Mouse (Mus musculus) spleen, adult 2 months (tissue): ENCODE measurements around the gene Vps25. TPM values are rescaled to one million over a fixed set of nuclear protein-coding genes. Genes with fewer than 3 reads are reported as not detected.
A peak's percentile ranks its signal among the peaks of the same experiment; 100 is the strongest.

Experiments
- DNase-seq, 2 experiments: peaks; one replicate each; pipeline versions ENCODE4 v3.0.0 to v3.0.0-alpha.2; 2012 to 2021; ENCODE audit warnings: low spot score in 2 of 2, low read depth in 1 of 2
- H3K27ac ChIP-seq: fragments of 200-500 bp; 2 replicates; pipeline ENCODE4 v1.5.1; 2012; ENCODE audit warnings: low read length, inconsistent platforms; ENCODE audit not compliant: insufficient read depth
- H3K27me3 ChIP-seq: fragments of 200-500 bp; 2 replicates; pipeline ENCODE4 v1.6.1; 2012; ENCODE audit warnings: mild to moderate bottlenecking, moderate library complexity, low read length, inconsistent platforms; ENCODE audit not compliant: control insufficient read depth, insufficient read depth
- H3K36me3 ChIP-seq: fragments of 200-500 bp; 2 replicates; pipeline ENCODE4 v1.6.1; 2012; ENCODE audit warnings: mild to moderate bottlenecking, low read length, inconsistent platforms; ENCODE audit not compliant: control insufficient read depth, insufficient read depth
- H3K4me1 ChIP-seq: fragments of 200-500 bp; 2 replicates; pipeline ENCODE4 v1.6.1; 2011; ENCODE audit warnings: inconsistent platforms; ENCODE audit not compliant: control insufficient read depth, insufficient read depth, insufficient read length
- H3K4me3 ChIP-seq: fragments of 200-500 bp; 2 replicates; pipeline ENCODE4 v1.5.1; 2011; ENCODE audit warnings: mild to moderate bottlenecking, inconsistent platforms; ENCODE audit not compliant: insufficient read depth, insufficient read length; ENCODE audit errors: extremely low read depth
- CTCF ChIP-seq: fragments of 200-500 bp; IDR thresholded peaks from 2 replicates; pipeline ENCODE4 v1.5.1; 2011; ENCODE audit warnings: mild to moderate bottlenecking, inconsistent platforms; ENCODE audit not compliant: insufficient read depth, insufficient read length, insufficient replicate concordance; ENCODE audit errors: extremely low read depth
- POLR2A ChIP-seq: fragments of 200-500 bp; IDR thresholded peaks from 2 replicates; pipeline ENCODE4 v1.6.1; 2011; ENCODE audit warnings: low read depth, low read length, inconsistent platforms
- WGBS: fragments of 180-500 bp; shearing (Covaris S2); methylation state at CpG from one replicate; pipeline ENCODE4 v1.1.7; 2018; 5-methylcytosine and 5-hydroxymethylcytosine counted together
- polyA plus RNA-seq: library from polyadenylated mRNA; depleted of rRNA; stranded (reverse); fragments of >200 nt; gene quantifications from 2 replicates; pipeline ENCODE4 v1.2.3, GENCODE M21; 2012; rRNA removed

Vps25 gene
- polyA plus RNA-seq, result 56.3 and 62.2 TPM in 2 replicates

DNA sequence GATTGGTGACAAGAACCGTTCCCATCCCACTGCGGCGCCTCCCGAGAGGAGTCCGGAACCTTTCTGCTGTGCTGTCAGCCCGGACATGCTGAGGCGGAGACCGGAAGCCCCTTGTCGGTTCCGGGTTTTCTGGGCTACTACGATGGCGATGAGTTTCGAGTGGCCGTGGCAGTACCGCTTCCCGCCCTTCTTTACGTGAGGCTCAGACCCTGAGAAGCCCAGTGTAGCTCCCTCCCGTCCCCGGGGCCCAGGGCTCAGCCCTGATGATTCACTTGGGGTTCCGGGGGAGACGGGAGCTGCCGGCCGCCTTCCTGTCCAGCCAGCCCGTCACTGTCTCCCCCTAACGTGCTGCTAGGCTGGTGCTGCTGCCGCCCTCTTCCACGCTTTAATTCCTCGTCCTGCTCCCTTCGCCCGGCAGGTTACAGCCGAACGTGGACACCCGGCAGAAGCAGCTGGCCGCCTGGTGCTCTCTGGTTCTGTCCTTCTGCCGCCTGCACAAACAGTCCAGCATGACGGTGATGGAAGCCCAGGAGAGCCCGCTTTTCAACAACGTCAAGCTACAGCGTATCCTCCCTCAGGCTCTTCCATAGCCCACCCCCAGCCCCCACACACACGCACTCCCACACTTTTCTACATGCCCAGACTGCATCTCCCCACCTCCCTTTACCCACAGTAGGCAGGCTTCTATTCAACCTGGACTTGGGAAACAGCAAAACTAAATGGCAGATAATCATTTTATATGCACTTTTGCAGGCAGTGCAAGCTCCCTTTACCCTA, at the start of gene Vps25:
Gene Vps25, plus strand, starts transcription at position 95 of the 777 bp plus-strand sequence.
- peak; percentile 75 to 82 for DNase-seq
- Histone ChIP-seq H3K4me3 (peak within 1 kb of the TSS; percentile 85), H3K36me3 (peaks cover 9% of the 10 kb centered on the region), H3K4me1 (peaks cover 3% of the 10 kb centered on the region), H3K27me3 (no peaks in the 10 kb centered on the region), H3K27ac (peak within 1 kb of the TSS; percentile 88)
- TF ChIP-seq POLR2A, result peak; percentile 88
- no peak for TF ChIP-seq CTCF
- WGBS, result 1% methylated on average over 40 of the region's 40 CpGs

GRCm38 (mm10) chr11:101211970-101212369, 41.5 kb upstream of the Vps25 start:
- peak in 1 of 2 experiments; percentile 55 for DNase-seq
- H3K36me3 ChIP-seq, result peaks cover 40% of the 10 kb centered on the region
- H3K4me1 ChIP-seq, result no peaks in the 10 kb centered on the region
- no peak overlapping the region for H3K27ac ChIP-seq
- H3K4me3 ChIP-seq, result no peak overlapping the region
- WGBS, result 56% methylated on average over 3 of the region's 3 CpGs
- H3K27me3 ChIP-seq, result no peaks in the 10 kb centered on the region
- TF ChIP-seq POLR2A (no peak), CTCF (no peak)

GRCm38 (mm10) chr11:101216936-101217335, 36.6 kb upstream of the Vps25 start:
- no peak for DNase-seq
- Histone ChIP-seq H3K4me1 (peaks cover 2% of the 10 kb centered on the region; the same call in 1 of the 2 replicates), H3K36me3 (peaks cover 31% of the 10 kb centered on the region), H3K27ac (no peak overlapping the region), H3K27me3 (no peaks in the 10 kb centered on the region), H3K4me3 (no peak overlapping the region)
- 92% methylated on average over 5 of the region's 5 CpGs for WGBS
- TF ChIP-seq CTCF (no peak), POLR2A (no peak)

- peaks cover 27% of the 10 kb centered on the region for H3K36me3 ChIP-seq
- 63% methylated on average over 10 of the region's 10 CpGs for WGBS
- TF ChIP-seq POLR2A (no peak), CTCF (no peak)
These were observed 35.0 kb upstream of the Vps25 start for GRCm38 (mm10) chr11:101218436-101219055.

GRCm38 (mm10) chr11:101220853-101221252, 32.7 kb upstream of the Vps25 start:
- Histone ChIP-seq H3K4me3 (no peak overlapping the region), H3K4me1 (peaks cover 5% of the 10 kb centered on the region; the same call in 1 of the 2 replicates), H3K27ac (no peak overlapping the region), H3K27me3 (no peaks in the 10 kb centered on the region), H3K36me3 (peaks cover 11% of the 10 kb centered on the region)
- no peak for TF ChIP-seq POLR2A
- no peak for TF ChIP-seq CTCF
- 67% methylated on average over 2 of the region's 2 CpGs for WGBS
- no peak for DNase-seq

More at GRCm38 (mm10) chr11:101218436-101219055, 35.0 kb upstream of the Vps25 start:
- no peak overlapping the region for H3K4me3 ChIP-seq
- peaks cover 2% of the 10 kb centered on the region; the same call in 1 of the 2 replicates for H3K4me1 ChIP-seq
- no peak overlapping the region for H3K27ac ChIP-seq
- no peaks in the 10 kb centered on the region for H3K27me3 ChIP-seq
- no peak for DNase-seq

DNA sequence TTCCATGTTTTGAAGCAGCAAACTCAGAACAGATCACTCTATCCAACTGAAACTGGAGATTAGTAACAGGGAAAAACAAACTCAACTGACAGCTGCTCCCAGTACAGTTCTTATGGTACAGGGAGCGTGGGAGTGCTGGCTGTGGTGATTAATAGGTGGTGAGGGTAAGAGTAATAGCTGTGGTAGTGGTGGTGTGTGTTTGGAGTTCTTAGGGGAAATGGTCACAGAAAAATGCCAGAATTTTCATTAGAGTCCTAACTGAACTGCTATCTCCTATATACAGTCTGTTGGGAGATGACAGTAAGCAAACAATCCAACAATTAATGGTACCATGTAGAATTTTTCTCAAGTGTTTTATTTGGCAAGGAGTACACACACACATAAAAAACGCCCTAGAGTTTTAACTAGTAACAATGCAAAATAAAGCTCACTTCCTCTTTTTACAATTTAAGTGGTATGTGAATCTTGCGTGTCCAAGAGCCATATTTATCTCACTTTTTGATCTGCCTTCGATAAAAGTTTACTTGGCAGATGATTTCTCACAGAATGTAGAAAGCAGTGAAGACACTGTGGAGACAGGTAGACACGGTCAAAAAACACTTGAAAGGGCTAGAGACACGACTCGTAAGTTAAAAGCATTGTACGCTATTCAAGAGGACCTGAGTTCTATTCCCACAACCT, 32.1 kb upstream of the Vps25 start:
- DNase-seq, result no peak
- 44% methylated on average over 8 of the region's 8 CpGs for WGBS
- Histone ChIP-seq H3K27me3 (no peaks in the 10 kb centered on the region), H3K4me1 (peaks cover 7% of the 10 kb centered on the region), H3K27ac (peak overlapping the region; percentile 60; the same call in 1 of the 2 replicates), H3K4me3 (no peak overlapping the region), H3K36me3 (peaks cover 10% of the 10 kb centered on the region)
- no peak for TF ChIP-seq POLR2A
- TF ChIP-seq CTCF, result no peak
